ENCODE assay signal across 8 mouse cellular contexts in the genomic region with DNA sequence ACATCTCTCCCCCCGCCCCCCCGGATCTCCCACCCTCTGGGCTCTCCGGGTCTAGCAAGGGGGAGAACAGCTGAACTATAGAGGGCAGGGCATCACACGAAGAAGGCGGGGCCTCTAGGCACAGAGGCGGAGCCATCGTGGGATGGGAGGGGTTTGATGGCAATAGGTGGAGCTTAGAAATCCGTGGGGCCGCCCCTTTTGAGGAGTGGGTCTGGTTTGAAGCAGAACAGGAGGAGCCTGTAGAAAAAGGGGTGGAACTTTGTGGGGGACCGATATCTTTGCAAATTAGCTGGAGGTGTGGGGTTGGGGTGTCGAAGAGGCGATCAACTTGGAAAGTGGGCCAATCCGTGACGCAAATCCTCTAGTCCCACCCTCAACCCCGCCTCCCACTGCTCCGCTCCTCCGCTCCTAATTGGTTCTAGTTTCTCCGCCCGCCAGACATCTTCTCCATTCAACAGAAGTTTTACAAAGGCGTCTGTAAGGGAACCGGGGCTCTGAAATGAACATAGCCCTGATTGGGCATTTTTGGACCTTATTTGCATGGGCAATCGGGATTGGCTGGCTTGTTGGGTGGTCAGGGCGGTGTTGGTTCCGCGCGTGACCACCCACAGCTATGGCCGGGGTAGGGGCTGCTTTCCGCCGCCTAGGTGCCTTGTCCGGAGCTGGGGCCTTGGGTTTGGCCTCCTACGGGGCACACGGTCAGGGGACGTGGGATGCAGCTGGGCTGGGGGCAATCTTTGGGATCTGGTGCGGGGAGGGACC. TPM values are rescaled to one million over a fixed set of nuclear protein-coding genes. Genes with fewer than 3 reads are reported as not detected.
A peak's percentile ranks its signal among the peaks of the same experiment; 100 is the strongest.
DNase-seq lines count a peak whose midpoint lies in the region; ATAC-seq and TF ChIP-seq lines count a peak whose summit lies in the region.

A gene (plus strand): TSS at position 563 of the 762 bp plus-strand sequence.

- H3K27ac ChIP-seq in MEL (ENCODE audit: control insufficient read depth, low read depth, low read length) = peak within 1 kb of the TSS; percentile 40
- H3K27ac ChIP-seq in cerebellum, adult 2 months (ENCODE audit: insufficient read depth, low read length) = peak within 1 kb of the TSS; percentile 86
- H3K27ac ChIP-seq in forebrain, postnatal 0 days (ENCODE audit: low read depth, low read length) = peak within 1 kb of the TSS; percentile 97
- peak within 1 kb of the TSS; percentile 90 for H3K27ac ChIP-seq in lung, embryonic 15.5 days

- DNase-seq in MEL (ENCODE audit: low read depth, low spot score) = peak; percentile 100
- DNase-seq in cerebellum, adult 2 months = peak; percentile 97 to 99
- peak; percentile 99 for DNase-seq in forebrain, postnatal 0 days
- DNase-seq in heart, postnatal 4 days = peak; percentile 96
- peak; percentile 97 to 99 for DNase-seq in layer of hippocampus, adult 8-10 months (ENCODE audit: low spot score in 2 of 2)
- DNase-seq in ovary, adult 18-20 months (ENCODE audit: low spot score) = peak; percentile 96
- DNase-seq in thymus, postnatal 0 days (ENCODE audit: low spot score) = peak; percentile 96

- H3K36me3 ChIP-seq in MEL (ENCODE audit: control insufficient read depth in 1 of 2, insufficient read depth in 2 of 2, low read length in 2 of 2) = peaks cover 0 to 12% of the 10 kb centered on the region in 2 experiments; a peak in 2 of 4 replicates
- H3K36me3 ChIP-seq in forebrain, postnatal 0 days (ENCODE audit: insufficient read depth) = peaks cover 5% of the 10 kb centered on the region
- H3K36me3 ChIP-seq in lung, embryonic 15.5 days = peaks cover 3% of the 10 kb centered on the region; the same call in 1 of the 2 replicates

- H3K9ac ChIP-seq in MEL (ENCODE audit: control insufficient read depth, low read depth, low read length, poor library complexity, severe bottlenecking) = peak within 1 kb of the TSS; percentile 86
- peak within 1 kb of the TSS; percentile 96 for H3K9ac ChIP-seq in forebrain, postnatal 0 days
- H3K9ac ChIP-seq in lung, embryonic 15.5 days = peak within 1 kb of the TSS; percentile 82

- under 1% methylated on average over 34 of the region's 34 CpGs for WGBS in cerebellum, adult 2 months
- 1% methylated on average over 34 of the region's 34 CpGs for WGBS in forebrain, postnatal 0 days
- WGBS in lung, embryonic 15.5 days = under 1% methylated on average over 34 of the region's 34 CpGs

- TF ChIP-seq EP300 in MEL (IDR thresholded peaks at IDR 0.05; ENCODE audit: low read depth in 1 of 2, low read length in 2 of 2) = peak in 1 of 2 experiments; percentile 2; a peak in 1 of 4 replicates

- H3K27me3 ChIP-seq in MEL (ENCODE audit: control insufficient read depth in 1 of 2, insufficient read depth in 2 of 2, low read length in 2 of 2) = no peaks in the 10 kb centered on the region; a peak in 1 of 4 replicates
- H3K27me3 ChIP-seq in cerebellum, adult 2 months (ENCODE audit: control insufficient read depth, insufficient read depth, low read length) = no peaks in the 10 kb centered on the region
- no peaks in the 10 kb centered on the region for H3K27me3 ChIP-seq in forebrain, postnatal 0 days (ENCODE audit: insufficient read depth, low read length)
- peaks cover 19% of the 10 kb centered on the region for H3K27me3 ChIP-seq in lung, embryonic 15.5 days

- H3K4me1 ChIP-seq in MEL (ENCODE audit: control insufficient read depth in 1 of 2, insufficient read depth in 2 of 2, low read length in 2 of 2) = peaks cover 10 to 23% of the 10 kb centered on the region in 2 experiments
- peaks cover 5% of the 10 kb centered on the region; the same call in 1 of the 2 replicates for H3K4me1 ChIP-seq in cerebellum, adult 2 months (ENCODE audit: control insufficient read depth, insufficient read depth, low read length)
- peaks cover 22% of the 10 kb centered on the region for H3K4me1 ChIP-seq in forebrain, postnatal 0 days (ENCODE audit: insufficient read depth)
- peaks cover 43% of the 10 kb centered on the region for H3K4me1 ChIP-seq in lung, embryonic 15.5 days

- peak; percentile 94 for ATAC-seq in forebrain, postnatal 0 days
- peak; percentile 91 for ATAC-seq in lung, embryonic 15.5 days (ENCODE audit: borderline replicate concordance, extremely low read depth, low FRiP score, low TSS enrichment)

- no peak for TF ChIP-seq RAD21 in MEL (IDR thresholded peaks at IDR 0.05; ENCODE audit: low read depth, low read length)

- peak in 1 of 2 experiments; percentile 88; a peak in 3 of 4 replicates for TF ChIP-seq POLR2A in MEL (IDR thresholded peaks at IDR 0.05; ENCODE audit: control insufficient read depth in 1 of 2, insufficient read depth in 1 of 2, low read depth in 1 of 2, low read length in 2 of 2, poor library complexity in 1 of 2)
- TF ChIP-seq POLR2A in cerebellum, adult 2 months (IDR thresholded peaks at IDR 0.05; ENCODE audit: borderline replicate concordance, insufficient read depth, low read length) = peak; percentile 82

- H3K4me2 ChIP-seq in forebrain, postnatal 0 days (ENCODE audit: low read depth) = peak within 1 kb of the TSS; percentile 95
- H3K4me2 ChIP-seq in lung, embryonic 15.5 days = peak within 1 kb of the TSS; percentile 98

- no peaks in the 10 kb centered on the region for H3K9me3 ChIP-seq in MEL (replicated peaks; ENCODE audit: insufficient read depth, low read length)
- no peaks in the 10 kb centered on the region for H3K9me3 ChIP-seq in forebrain, postnatal 0 days (ENCODE audit: low read length)
- H3K9me3 ChIP-seq in lung, embryonic 15.5 days = no peaks in the 10 kb centered on the region

- H3K79me2 ChIP-seq in MEL (ENCODE audit: control insufficient read depth, insufficient read depth, low read length, poor library complexity) = peaks cover 1% of the 10 kb centered on the region; the same call in 1 of the 2 replicates

- TF ChIP-seq CTCF in MEL (IDR thresholded peaks at IDR 0.05 in 2 of 3, conservative IDR thresholded peaks at IDR 0.05 in 1 of 3; ENCODE audit: control insufficient read depth in 1 of 3, insufficient read depth in 1 of 3, low read depth in 2 of 3, low read length in 3 of 3, poor library complexity in 1 of 3, severe bottlenecking in 1 of 3) = no peak
- no peak for TF ChIP-seq CTCF in cerebellum, adult 2 months (IDR thresholded peaks at IDR 0.05; ENCODE audit: borderline replicate concordance, insufficient read depth, low read depth, low read length)
- no peak for TF ChIP-seq CTCF in forebrain, postnatal 0 days (IDR thresholded peaks at IDR 0.05; ENCODE audit: low read depth)

- peak within 1 kb of the TSS; percentile 84 to 97 for H3K4me3 ChIP-seq in MEL (ENCODE audit: control insufficient read depth in 1 of 2, insufficient read depth in 1 of 2, low read depth in 2 of 2, low read length in 2 of 2)
- peak within 1 kb of the TSS; percentile 98 for H3K4me3 ChIP-seq in cerebellum, adult 2 months (replicated peaks; ENCODE audit: insufficient read depth, low read depth, low read length)
- peak within 1 kb of the TSS; percentile 87 for H3K4me3 ChIP-seq in forebrain, postnatal 0 days (ENCODE audit: low read depth, low read length)
- peak within 1 kb of the TSS; percentile 71 for H3K4me3 ChIP-seq in lung, embryonic 15.5 days

TF ChIP-seq in MEL, 35 proteins besides CTCF, POLR2A, EP300 and RAD21 (continues in another document):
- TF ChIP-seq TAL1 (IDR thresholded peaks at IDR 0.05; ENCODE audit: low read length) (no peak), MYC (IDR thresholded peaks at IDR 0.05; ENCODE audit: low read depth, low read length) (0 out of 2 replicates have a peak, but pooled peaks have one; percentile 63), MXI1 (IDR thresholded peaks at IDR 0.05; ENCODE audit: low read depth, low read length) (peak; percentile 59), SMC3 (IDR thresholded peaks at IDR 0.05; ENCODE audit: low read depth, low read length) (no peak), CHD2 (IDR thresholded peaks at IDR 0.05; ENCODE audit: low read length) (peak; percentile 76), ELF1 (IDR thresholded peaks at IDR 0.05; ENCODE audit: low read depth, low read length) (peak; percentile 57; the same call in 1 of the 2 replicates), SIN3A (IDR thresholded peaks at IDR 0.05; ENCODE audit: low read length) (peak; percentile 79), MYB (IDR thresholded peaks at IDR 0.05; ENCODE audit: low read depth, low read length) (no peak), BHLHE40 (IDR thresholded peaks at IDR 0.05; ENCODE audit: borderline replicate concordance, low read depth, low read length) (peak; percentile 76; the same call in 1 of the 2 replicates), TBP (IDR thresholded peaks at IDR 0.05; ENCODE audit: low read depth, low read length) (peak; percentile 69; the same call in 1 of the 2 replicates), ZKSCAN1 (IDR thresholded peaks at IDR 0.05; ENCODE audit: low read depth, low read length) (no peak), E2F4 (IDR thresholded peaks at IDR 0.05; ENCODE audit: borderline replicate concordance, low read depth, low read length) (0 out of 2 replicates have a peak, but pooled peaks have one; percentile 4), NELFE (IDR thresholded peaks at IDR 0.05; ENCODE audit: low read depth, low read length) (peak; percentile 81), MEF2A (IDR thresholded peaks at IDR 0.05; ENCODE audit: extremely low read depth, insufficient replicate concordance, low read depth, low read length, poor library complexity, severe bottlenecking) (no peak), MAX (IDR thresholded peaks at IDR 0.05; ENCODE audit: low read length) (peak; percentile 61; the same call in 1 of the 2 replicates), ZNF384 (IDR thresholded peaks at IDR 0.05; ENCODE audit: low read depth, low read length) (no peak), NRF1 (IDR thresholded peaks at IDR 0.05; ENCODE audit: insufficient read depth, low read depth, low read length, poor library complexity, severe bottlenecking) (peak; percentile 25; the same call in 1 of the 2 replicates), JUND (IDR thresholded peaks at IDR 0.05; ENCODE audit: low read depth, low read length) (no peak), HCFC1 (IDR thresholded peaks at IDR 0.05; ENCODE audit: low read depth, low read length) (peak; percentile 88), POLR2AphosphoS2 (IDR thresholded peaks at IDR 0.05; ENCODE audit: low read length) (peak; percentile 56; the same call in 1 of the 2 replicates)

RNA-seq across cellular contexts. Expression of the gene that starts here (rescaled TPM):
- 176 and 190 TPM in 2 replicates for total RNA-seq in MEL (2012; rRNA removed)
- 100 to 1,000 TPM in 1 of 2 experiments, not detected in 1; 181 TPM for polyA plus RNA-seq in MEL (2012; ENCODE audit: insufficient read depth in 1 of 2, insufficient read length in 2 of 2, low read depth in 1 of 2, low replicate concordance in 2 of 2, missing spikeins in 1 of 2)
- polyA plus RNA-seq in cerebellum, adult 2 months (2012; rRNA removed) = 200 and 210 TPM in 2 replicates
- 117 and 189 TPM in 2 replicates for total RNA-seq in forebrain, postnatal 0 days (2014; rRNA removed)
- 350 and 422 TPM in 2 replicates for polyA plus RNA-seq in forebrain, postnatal 0 days (2015; fragmentation: Nextera tagmentation; extraction: Ambion mirVana)
- total RNA-seq in heart, postnatal 4 days (2021) = 100 to 1,000 TPM; 143 to 166 TPM
- total RNA-seq in layer of hippocampus, adult 8-10 months (2022) = 100 to 1,000 TPM; 113 to 131 (median 121) TPM
- polyA plus RNA-seq in lung, embryonic 15.5 days (2015; fragmentation: Nextera tagmentation; extraction: Ambion mirVana) = 434 and 473 TPM in 2 replicates
- polyA plus RNA-seq in thymus, postnatal 0 days (2015; fragmentation: Nextera tagmentation; extraction: Ambion mirVana) = 325 and 342 TPM in 2 replicates

Comparison
In these comparisons a context has a peak if more than half of its experiments do, and no peak if none do; other contexts are left out.
1. Peak in every context shown above with its lines: DNase-seq, ATAC-seq, H3K4me3 ChIP-seq and H3K27ac ChIP-seq.
2. H3K27ac ChIP-seq: peak in every context shown above with its lines; median percentile 97 in forebrain, postnatal 0 days; 90 in lung, embryonic 15.5 days; 86 in cerebellum, adult 2 months; 40 in MEL.